Mouse (Mus musculus): ENCODE measurements at regions not wholly inside any gene's neighbourhood (a gene's known extent, or its start where the extent isn't known, plus 50 kb on each side); places are given as distances from the start of the nearest gene placed in this dataset.

- no peak overlapping the region for H3K9ac ChIP-seq (ENCODE audit: low read depth, low read length, severe bottlenecking)
- H3K36me3 ChIP-seq (ENCODE audit: control insufficient read depth, insufficient read depth, low read length): no peaks in the 10 kb centered on the region
- H3K4me1 ChIP-seq (ENCODE audit: control insufficient read depth, insufficient read depth, low read length): peaks cover 22% of the 10 kb centered on the region
- ATAC-seq (ENCODE audit: low FRiP score, low read depth) (no peak), DNase-seq (ENCODE audit: low spot score) (no peak)
- no peak overlapping the region for H3K27ac ChIP-seq (replicated peaks; ENCODE audit: low read depth, low read length)
- whole genome bisulfite sequencing: 55% methylated on average over 4 of the region's 4 CpGs
- no peak overlapping the region for H3K4me3 ChIP-seq (replicated peaks; ENCODE audit: low read length)
- no peak overlapping the region for H3K4me2 ChIP-seq (replicated peaks; ENCODE audit: low read depth, low read length, severe bottlenecking)
- H3K9me3 ChIP-seq (ENCODE audit: control insufficient read depth, low read length): no peaks in the 10 kb centered on the region
- no peak for TF ChIP-seq POLR2A (IDR thresholded peaks at IDR 0.05; ENCODE audit: borderline replicate concordance, extremely low read depth, insufficient read depth, insufficient read length)
- H3K27me3 ChIP-seq (ENCODE audit: control insufficient read depth, insufficient read depth, low read length): no peaks in the 10 kb centered on the region
These were observed 185.7 kb downstream of the Sp3 start for GRCm38 (mm10) chr2:72794501-72794900.

- 83% methylated on average over 4 of the region's 4 CpGs for WGBS
- Histone ChIP-seq H3K27me3 (ENCODE audit: control insufficient read depth, insufficient read depth, low read length) (no peaks in the 10 kb centered on the region), H3K4me1 (ENCODE audit: control insufficient read depth, insufficient read depth, low read length) (peaks cover 18% of the 10 kb centered on the region), H3K4me2 (replicated peaks; ENCODE audit: low read depth, low read length, severe bottlenecking) (no peak overlapping the region), H3K4me3 (replicated peaks; ENCODE audit: low read length) (no peak overlapping the region), H3K27ac (replicated peaks; ENCODE audit: low read depth, low read length) (no peak overlapping the region), H3K9me3 (ENCODE audit: control insufficient read depth, low read length) (0 out of 2 replicates have a peak, but pooled peaks cover 2% of the 10 kb centered on the region), H3K9ac (ENCODE audit: low read depth, low read length, severe bottlenecking) (no peak overlapping the region), H3K36me3 (ENCODE audit: control insufficient read depth, insufficient read depth, low read length) (no peaks in the 10 kb centered on the region)
- DNase-seq (ENCODE audit: low spot score) (no peak), ATAC-seq (ENCODE audit: low FRiP score, low read depth) (no peak)
- no peak for TF ChIP-seq POLR2A (IDR thresholded peaks at IDR 0.05; ENCODE audit: borderline replicate concordance, extremely low read depth, insufficient read depth, insufficient read length)
These were observed 183.1 kb downstream of the Sp3 start for GRCm38 (mm10) chr2:72797002-72797718.

GRCm38 (mm10) chr2:72800696-72801095 lies 179.6 kb downstream of the Sp3 start:
- no peak for ATAC-seq (ENCODE audit: low FRiP score, low read depth)
- no peak for TF ChIP-seq POLR2A (IDR thresholded peaks at IDR 0.05; ENCODE audit: borderline replicate concordance, extremely low read depth, insufficient read depth, insufficient read length)
- Histone ChIP-seq H3K9me3 (ENCODE audit: control insufficient read depth, low read length) (0 out of 2 replicates have a peak, but pooled peaks cover 2% of the 10 kb centered on the region), H3K27me3 (ENCODE audit: control insufficient read depth, insufficient read depth, low read length) (no peaks in the 10 kb centered on the region), H3K9ac (ENCODE audit: low read depth, low read length, severe bottlenecking) (no peak overlapping the region), H3K4me2 (replicated peaks; ENCODE audit: low read depth, low read length, severe bottlenecking) (no peak overlapping the region), H3K36me3 (ENCODE audit: control insufficient read depth, insufficient read depth, low read length) (no peaks in the 10 kb centered on the region), H3K27ac (replicated peaks; ENCODE audit: low read depth, low read length) (no peak overlapping the region), H3K4me3 (replicated peaks; ENCODE audit: low read length) (no peak overlapping the region), H3K4me1 (ENCODE audit: control insufficient read depth, insufficient read depth, low read length) (no peaks in the 10 kb centered on the region)
- DNase-seq (ENCODE audit: low spot score): no peak
- 71% methylated on average over 7 of the region's 7 CpGs for WGBS

GRCm38 (mm10) chr2:72813282-72813974 lies 166.8 kb downstream of the Sp3 start:
- ATAC-seq (ENCODE audit: low FRiP score, low read depth): no peak

GRCm38 (mm10) chr2:72825251-72825650 lies 155.0 kb downstream of the Sp3 start:
- H3K36me3 ChIP-seq (ENCODE audit: control insufficient read depth, insufficient read depth, low read length): no peaks in the 10 kb centered on the region
- DNase-seq (ENCODE audit: low spot score) (no peak), ATAC-seq (ENCODE audit: low FRiP score, low read depth) (no peak)
- TF ChIP-seq POLR2A (IDR thresholded peaks at IDR 0.05; ENCODE audit: borderline replicate concordance, extremely low read depth, insufficient read depth, insufficient read length): no peak
- no peaks in the 10 kb centered on the region for H3K4me1 ChIP-seq (ENCODE audit: control insufficient read depth, insufficient read depth, low read length)
- no peaks in the 10 kb centered on the region for H3K9me3 ChIP-seq (ENCODE audit: control insufficient read depth, low read length)
- H3K9ac ChIP-seq (ENCODE audit: low read depth, low read length, severe bottlenecking): no peak overlapping the region
- no peaks in the 10 kb centered on the region for H3K27me3 ChIP-seq (ENCODE audit: control insufficient read depth, insufficient read depth, low read length)
- WGBS: 81% methylated on average over 4 of the region's 4 CpGs
- H3K4me2 ChIP-seq (replicated peaks; ENCODE audit: low read depth, low read length, severe bottlenecking): no peak overlapping the region
- H3K27ac ChIP-seq (replicated peaks; ENCODE audit: low read depth, low read length): no peak overlapping the region
- H3K4me3 ChIP-seq (replicated peaks; ENCODE audit: low read length): no peak overlapping the region

More at GRCm38 (mm10) chr2:72813282-72813974, 166.8 kb downstream of the Sp3 start:
- Histone ChIP-seq H3K27me3 (ENCODE audit: control insufficient read depth, insufficient read depth, low read length) (peaks cover 4% of the 10 kb centered on the region; the same call in 1 of the 2 replicates), H3K4me3 (replicated peaks; ENCODE audit: low read length) (no peak overlapping the region), H3K4me1 (ENCODE audit: control insufficient read depth, insufficient read depth, low read length) (peaks cover 5% of the 10 kb centered on the region; the same call in 1 of the 2 replicates), H3K27ac (replicated peaks; ENCODE audit: low read depth, low read length) (no peak overlapping the region), H3K9me3 (ENCODE audit: control insufficient read depth, low read length) (no peaks in the 10 kb centered on the region), H3K4me2 (replicated peaks; ENCODE audit: low read depth, low read length, severe bottlenecking) (no peak overlapping the region), H3K36me3 (ENCODE audit: control insufficient read depth, insufficient read depth, low read length) (no peaks in the 10 kb centered on the region), H3K9ac (ENCODE audit: low read depth, low read length, severe bottlenecking) (no peak overlapping the region)
- WGBS: 66% methylated on average over 14 of the region's 14 CpGs
- no peak for TF ChIP-seq POLR2A (IDR thresholded peaks at IDR 0.05; ENCODE audit: borderline replicate concordance, extremely low read depth, insufficient read depth, insufficient read length)
- DNase-seq (ENCODE audit: low spot score): no peak
